Mouse (Mus musculus) CD4-positive naive resting alpha-beta T cell, adult 76 days (primary cell): Measurements from ENCODE around the gene Smug1. TPM values are rescaled to one million over a fixed set of nuclear protein-coding genes. Genes with fewer than 3 reads are reported as not detected.

Experiments
- total RNA-seq: library from RNA; stranded (reverse); gene quantifications from one replicate; pipeline ENCODE4 v1.2.4, GENCODE M21; 2023

Smug1 gene
- total RNA-seq = 6.0 TPM

DNA sequence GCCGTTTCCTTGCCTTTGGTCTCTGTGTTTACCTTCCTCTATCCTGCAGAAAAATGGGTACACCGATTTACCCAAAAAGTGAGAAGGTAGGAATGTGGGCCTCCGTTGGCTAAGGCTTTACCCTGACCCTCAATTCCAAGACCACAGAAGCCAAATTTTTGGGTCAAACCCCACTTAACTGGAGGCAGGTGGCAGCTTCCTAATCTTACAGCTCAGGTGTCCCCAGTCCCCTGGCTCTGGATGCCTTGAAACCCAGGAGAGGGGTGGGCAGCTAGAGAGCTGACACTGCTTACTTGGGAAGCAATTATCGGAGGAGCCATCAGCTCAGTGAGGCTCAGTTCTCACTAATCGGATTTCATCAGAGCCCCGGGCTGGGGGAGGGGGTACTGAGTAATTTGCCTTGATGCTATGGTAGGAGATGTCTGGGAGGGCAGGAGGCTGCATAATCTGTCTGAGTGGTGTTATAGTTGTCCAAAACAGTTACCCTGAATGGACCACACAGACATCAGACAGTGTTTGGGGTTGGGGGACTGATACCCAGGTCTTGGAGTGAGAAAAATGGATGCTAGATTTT, at the start of gene Smug1:
Gene Smug1 (minus strand): TSS at position 51 of the 574 bp plus-strand sequence.

Other genes with a start within 250 kb of the Smug1 start
- gene Hoxc13, start 246.0 kb downstream of the Smug1 start, total RNA-seq = not detected
- gene Hoxc12, start 230.3 kb downstream of the Smug1 start, total RNA-seq = not detected
- not detected for gene Hoxc11, start 212.7 kb downstream of the Smug1 start, total RNA-seq
- gene Hoxc10, start 200.3 kb downstream of the Smug1 start, total RNA-seq = not detected
- gene Hoxc5, start 199.6 kb downstream of the Smug1 start, total RNA-seq = not detected
- gene Hoxc9, start 190.7 kb downstream of the Smug1 start, total RNA-seq = not detected
- not detected for gene Hoxc8, start 176.5 kb downstream of the Smug1 start, total RNA-seq
- not detected for gene Hoxc6, start 168.8 kb downstream of the Smug1 start, total RNA-seq
- not detected for gene Hoxc4, start 148.2 kb downstream of the Smug1 start, total RNA-seq
- gene Cbx5, start 72.7 kb upstream of the Smug1 start, total RNA-seq = 24.0 TPM
- gene Hnrnpa1, start 73.3 kb upstream of the Smug1 start, total RNA-seq = 659 TPM
- gene Nfe2, start 91.3 kb upstream of the Smug1 start, total RNA-seq = 1.4 TPM
- 73.4 TPM for gene Copz1, start 105.6 kb upstream of the Smug1 start, total RNA-seq
- not detected for gene Gpr84, start 143.5 kb upstream of the Smug1 start, total RNA-seq
- 2.4 TPM for gene Zfp385a, start 173.0 kb upstream of the Smug1 start, total RNA-seq
- gene Itga5, start 199.7 kb upstream of the Smug1 start, total RNA-seq = 2.1 TPM